Mouse (Mus musculus): ENCODE data around the gene Snd1.

DNA sequence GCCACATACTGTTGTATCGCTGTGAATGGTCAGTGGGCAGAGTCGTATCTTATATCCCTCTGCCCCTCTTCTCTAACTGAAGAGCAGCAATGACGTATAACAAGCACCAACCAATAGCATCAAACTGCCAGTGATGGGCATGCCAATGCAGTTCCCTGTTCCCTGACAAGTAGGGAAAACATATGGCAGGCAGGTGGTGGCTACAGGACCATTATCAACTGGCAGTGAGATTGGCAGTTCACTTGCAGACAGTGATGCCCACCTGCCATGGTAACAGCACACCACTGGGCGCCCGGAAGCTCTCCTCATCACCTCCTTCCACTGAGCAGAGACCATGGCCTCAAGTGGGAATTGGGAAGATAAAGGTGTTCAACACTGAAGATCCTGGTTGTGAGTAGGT, 181.6 kb downstream of the Snd1 start:
- TF ChIP-seq CTCF (IDR thresholded peaks at IDR 0.05; ENCODE audit: low read depth) = no peak
- no peak for TF ChIP-seq EP300 (IDR thresholded peaks at IDR 0.05; ENCODE audit: low read depth)

Measured in liver, postnatal 0 days (tissue).